Mouse (Mus musculus) small intestine, adult 2 months (tissue): ENCODE measurements around the gene Pla2g16.

Source experiments
- CTCF ChIP-seq: fragments of 200-500 bp; IDR thresholded peaks from 2 replicates; pipeline ENCODE4 v1.5.1; 2012; ENCODE audit warnings: low read depth, mild to moderate bottlenecking, control low read depth, inconsistent platforms, low read length, moderate library complexity, mixed read lengths; ENCODE audit not compliant: insufficient replicate concordance, insufficient read length; ENCODE audit errors: extremely low read depth
- POLR2A ChIP-seq: fragments of 200-500 bp; IDR thresholded peaks from 2 replicates; pipeline ENCODE4 v1.6.1; 2012; ENCODE audit warnings: low read depth, mild to moderate bottlenecking, control low read depth, inconsistent platforms, low read length, moderate library complexity

GRCm38 (mm10) chr19:7601551-7601950 is 44.3 kb downstream of the Pla2g16 start:
- no peak for TF ChIP-seq CTCF
- TF ChIP-seq POLR2A: no peak
